Mouse (Mus musculus) megakaryocyte-erythroid progenitor cell, adult 5-6 weeks (primary cell): ENCODE data around the gene Gm49387. TPM values are rescaled to one million over a fixed set of nuclear protein-coding genes. Genes with fewer than 3 reads are reported as not detected.

Experiments used
- ATAC-seq: replicated peaks from 2 replicates; pipeline ENCODE4 v1.8.0; 2016; ENCODE audit warnings: mild to moderate bottlenecking, inconsistent platforms; ENCODE audit not compliant: severe bottlenecking, poor library complexity, low FRiP score, low TSS enrichment
- total RNA-seq, 2 experiments: library from RNA; stranded (forward) in 1 of 2; stranded (reverse) in 1 of 2; fragments of 200-1000, 215-1000 nt in 1 of 2; fragments of >200 nt in 1 of 2; fragmentation: Nextera tagmentation in 1 of 2; gene quantifications; 2 replicates each; pipeline ENCODE4 v1.2.3; 2014 to 2017

The Gm49387 gene
- total RNA-seq, 2 experiments from 2014 or later = not detected

- ATAC-seq = no peak
Measured at GRCm38 (mm10) chr14:31663376-31664099, 22.9 kb upstream of the Gm49387 start.

DNA sequence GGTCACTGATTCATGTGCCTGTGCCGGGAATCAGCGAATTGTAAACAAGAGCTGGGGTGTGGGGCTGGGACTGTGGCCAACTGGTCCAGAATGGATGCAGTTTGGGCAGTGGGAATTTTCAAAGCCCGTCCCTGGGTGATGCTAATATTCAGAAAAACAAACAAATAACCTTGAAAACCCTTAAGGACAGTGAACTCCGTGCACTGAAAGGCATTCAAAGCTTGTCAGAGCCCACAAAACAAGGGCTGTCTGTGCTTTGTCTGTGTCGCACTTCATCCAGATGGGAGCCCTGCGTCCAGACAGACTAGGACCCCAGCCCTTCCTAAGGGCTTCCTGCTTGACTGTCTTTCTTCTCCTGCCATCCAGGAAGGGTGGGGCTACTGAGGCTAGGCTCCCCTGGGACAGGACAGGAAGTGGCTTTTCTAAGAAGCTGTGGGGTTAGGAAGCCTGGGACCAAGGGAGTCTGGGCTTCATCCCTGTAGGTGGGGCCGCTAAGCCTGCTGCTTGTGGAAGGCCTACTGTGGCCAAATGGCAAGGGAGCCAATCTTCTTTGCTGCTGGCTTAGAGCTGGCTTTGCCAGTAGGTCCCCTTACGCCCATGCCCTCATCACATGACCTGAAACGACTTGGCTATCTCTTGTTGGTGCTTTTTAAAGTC, 22.0 kb upstream of the Gm49387 start:
- ATAC-seq = no peak

- ATAC-seq = peak; percentile 39
Measured at GRCm38 (mm10) chr14:31661671-31662554, 21.2 kb upstream of the Gm49387 start.

DNA sequence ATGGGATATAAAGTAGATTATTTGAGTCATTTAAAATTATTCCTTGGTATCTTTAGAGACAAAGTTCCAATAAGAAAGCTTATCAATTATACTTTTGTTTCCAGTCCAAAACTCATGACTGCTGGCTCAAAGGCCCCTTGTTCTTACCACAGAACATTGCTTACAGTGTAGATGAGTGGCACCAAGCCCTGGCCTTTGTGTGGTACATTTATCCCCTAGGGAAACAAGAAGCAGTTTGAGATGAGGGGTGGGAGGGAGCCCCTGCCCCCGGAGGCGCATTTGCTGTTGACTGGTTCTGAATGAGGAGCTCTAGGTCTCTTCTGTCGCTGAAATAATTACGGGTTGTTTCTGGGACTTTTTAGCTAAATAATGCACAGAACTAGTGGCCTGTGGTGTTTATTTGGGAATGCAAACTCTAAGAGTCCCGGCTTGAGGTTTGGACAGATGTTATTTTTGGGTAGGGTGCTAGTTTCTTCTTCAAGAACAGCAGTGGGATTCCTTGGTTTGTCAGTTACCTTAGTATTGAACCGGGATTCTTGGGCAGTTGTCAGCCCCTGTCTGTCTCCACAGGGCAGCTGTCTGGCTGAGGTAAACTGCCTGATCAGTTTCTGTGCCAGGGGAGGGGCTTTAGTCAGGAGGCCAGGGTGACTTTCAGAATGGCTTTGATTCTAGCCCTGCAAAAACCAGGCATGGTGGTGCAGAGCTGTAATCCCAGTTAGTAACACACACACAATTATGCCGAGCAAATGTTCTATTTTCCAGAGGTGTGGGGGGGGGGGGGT, 19.8 kb upstream of the Gm49387 start:
- no peak for ATAC-seq

DNA sequence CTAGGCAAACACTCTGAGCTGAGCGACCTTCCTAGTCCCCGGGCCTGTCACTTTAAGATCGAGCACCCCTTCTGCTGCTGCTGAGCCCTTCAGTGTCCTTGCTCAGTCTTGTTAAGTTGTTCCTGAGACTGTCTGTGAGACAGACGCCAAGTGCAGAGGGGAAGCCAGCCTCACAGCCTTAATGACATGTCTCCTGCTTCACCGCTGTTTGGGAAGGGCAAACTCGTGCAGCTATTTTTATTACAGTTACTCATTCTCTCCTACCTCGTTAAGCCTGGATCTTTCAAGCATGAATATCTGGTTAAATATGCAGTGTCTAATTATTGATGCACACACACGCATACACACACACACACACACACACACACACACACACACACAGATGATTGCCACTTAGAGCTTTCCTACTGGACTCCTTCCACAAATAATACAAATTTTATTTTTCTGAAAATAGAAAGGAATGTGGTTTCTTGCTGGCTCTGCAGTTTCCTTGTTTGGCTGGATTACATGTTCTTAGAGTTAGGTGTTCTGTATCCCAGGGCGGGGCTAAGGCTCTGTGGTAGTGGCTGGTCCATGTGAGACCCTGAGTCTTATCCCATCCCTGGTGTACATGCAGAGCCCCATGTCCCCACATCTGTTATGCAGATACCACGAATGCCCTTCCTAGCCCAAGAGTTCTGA, 19.0 kb upstream of the Gm49387 start:
- no peak for ATAC-seq

DNA sequence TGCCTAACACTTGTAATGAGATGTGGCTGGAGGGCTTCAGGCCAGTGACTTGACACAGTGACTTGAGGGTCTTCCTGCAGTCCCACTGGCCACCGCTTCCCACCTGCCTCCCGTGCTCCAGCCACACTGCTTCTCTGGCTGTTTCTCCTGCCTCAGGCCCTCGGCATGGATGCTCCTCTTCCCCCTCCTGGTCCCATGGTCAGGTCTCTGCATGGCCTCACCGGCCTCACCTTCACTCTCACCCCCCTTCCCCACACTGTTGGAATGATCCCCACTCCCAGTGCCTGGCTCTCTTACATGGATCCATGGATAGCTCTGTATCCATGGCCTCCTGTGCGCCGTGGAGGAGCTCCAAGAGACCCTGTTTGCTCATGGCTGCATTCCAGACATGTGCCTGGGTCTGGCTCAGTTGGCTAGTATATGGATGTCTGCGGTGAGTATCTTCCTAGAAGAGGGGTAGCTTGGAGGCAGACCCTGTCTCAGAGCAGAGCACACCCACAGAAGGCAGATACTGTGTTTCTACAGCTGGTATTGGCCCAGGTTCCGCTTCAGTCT, 17.5 kb upstream of the Gm49387 start:
- no peak for ATAC-seq

DNA sequence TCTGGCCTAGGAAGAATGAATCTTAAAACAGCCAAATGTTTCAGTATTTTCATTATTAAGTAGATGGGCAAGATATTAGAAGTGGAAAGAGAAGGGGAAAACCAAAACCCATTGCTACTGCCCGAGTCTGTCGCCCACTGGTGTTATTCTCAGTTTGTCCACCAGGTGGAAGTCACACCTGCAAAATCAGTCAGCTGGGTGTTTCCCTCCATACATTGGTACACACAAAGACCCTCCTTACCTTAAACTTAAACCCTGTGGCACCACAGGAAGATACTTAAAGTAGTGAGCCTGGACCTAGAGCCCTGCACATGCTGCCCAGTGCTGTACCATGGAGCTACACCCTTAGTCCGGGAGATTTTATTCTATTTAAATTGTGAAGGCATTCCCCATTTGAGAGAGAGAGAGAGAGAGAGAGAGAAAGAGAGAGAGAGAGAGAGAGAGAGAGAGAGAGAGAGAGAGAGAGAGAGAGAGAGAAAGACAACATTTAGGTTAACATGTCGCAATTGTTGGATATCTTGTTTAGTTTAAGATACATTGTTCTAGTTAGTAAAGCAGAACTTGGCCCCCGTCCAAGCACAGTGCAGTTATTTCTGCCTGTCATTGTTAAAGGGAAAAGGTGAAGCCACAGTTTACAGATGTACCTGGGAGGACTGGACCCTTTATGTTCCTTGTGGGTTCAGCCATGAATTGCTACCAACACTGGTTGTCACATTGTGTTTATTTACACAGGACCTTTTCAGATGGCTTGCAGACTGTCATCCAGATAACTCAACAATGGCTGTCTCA, 16.4 kb upstream of the Gm49387 start:
- ATAC-seq = peak; percentile 49; the same call in 1 of the 2 replicates

DNA sequence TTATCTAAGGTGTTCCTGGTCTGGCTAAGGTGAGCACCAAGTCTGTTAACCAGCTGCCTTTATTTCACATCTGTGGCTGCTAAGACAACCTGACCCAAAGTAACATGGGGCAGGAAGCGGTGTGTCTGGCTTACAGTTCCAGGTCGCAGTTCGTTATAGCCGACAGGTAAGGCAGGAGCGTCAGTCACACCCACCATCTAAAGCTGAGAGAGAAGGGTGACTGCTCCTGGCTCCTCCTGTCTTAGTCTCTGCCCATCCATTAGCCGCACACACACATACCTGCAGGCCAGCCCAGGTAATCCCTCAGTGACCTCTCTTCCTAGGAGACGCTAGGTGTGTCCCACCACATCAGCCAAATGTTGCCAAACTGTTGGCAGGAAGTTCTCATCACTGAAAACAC, 15.7 kb upstream of the Gm49387 start:
- ATAC-seq = no peak

GRCm38 (mm10) chr14:31655406-31655805, 14.7 kb upstream of the Gm49387 start:
- no peak for ATAC-seq

DNA sequence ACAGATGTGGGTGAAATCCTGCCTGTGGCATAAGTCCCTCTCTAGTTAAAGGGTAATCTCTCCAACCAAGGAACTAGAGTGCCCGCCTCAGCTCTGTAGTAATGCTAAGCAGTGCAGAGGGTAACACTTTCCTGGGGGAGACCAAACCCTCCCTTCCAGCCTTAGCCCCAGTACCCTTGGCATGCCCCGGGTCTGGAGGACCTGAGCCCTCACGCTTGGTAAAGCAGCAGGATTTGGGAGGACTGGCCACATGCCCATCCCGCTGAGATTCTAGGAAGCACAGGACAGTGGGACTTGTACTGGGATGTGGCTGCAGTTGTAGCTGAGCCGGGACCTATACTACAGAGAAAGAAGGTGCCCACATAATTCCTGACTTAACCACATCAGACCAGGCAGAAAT, 14.1 kb upstream of the Gm49387 start:
- no peak for ATAC-seq

DNA sequence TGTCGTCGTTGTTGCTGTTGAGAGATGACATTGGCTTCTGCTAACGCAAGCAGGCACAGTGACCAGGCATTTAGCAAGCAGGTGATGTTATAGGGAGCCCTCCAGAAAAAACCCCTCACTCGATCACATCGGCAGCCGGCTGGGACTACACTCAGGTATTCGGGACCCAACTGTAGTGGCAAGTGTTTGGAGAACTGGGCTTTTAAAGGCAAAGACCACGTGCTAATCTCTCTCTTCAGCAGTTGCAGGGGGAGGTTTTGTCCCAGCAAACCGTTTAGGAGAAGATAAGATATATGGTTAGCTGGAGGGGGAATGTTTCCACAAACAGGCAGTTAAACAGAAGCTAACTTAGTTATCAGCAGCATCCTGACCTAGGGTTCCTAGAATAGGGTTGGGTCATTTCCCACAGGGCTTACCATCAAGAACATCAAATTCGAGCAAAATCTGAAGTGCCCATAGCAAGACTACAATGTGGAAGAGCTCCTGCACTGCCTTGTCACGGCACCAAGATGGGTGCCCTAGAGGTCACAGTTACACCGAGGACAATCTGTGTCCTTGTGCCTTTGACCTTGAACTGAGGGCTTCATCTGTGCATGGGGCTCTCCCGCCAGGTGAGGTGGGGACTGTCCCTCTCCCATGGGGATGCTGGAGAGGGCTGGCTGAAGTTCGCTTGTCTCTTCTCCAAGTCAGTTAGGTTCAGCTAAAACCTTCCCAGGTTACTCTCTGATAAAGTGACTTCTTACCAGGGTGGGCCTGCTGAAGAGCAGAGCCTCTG, 12.6 kb upstream of the Gm49387 start:
- ATAC-seq = peak; percentile 28; the same call in 1 of the 2 replicates

DNA sequence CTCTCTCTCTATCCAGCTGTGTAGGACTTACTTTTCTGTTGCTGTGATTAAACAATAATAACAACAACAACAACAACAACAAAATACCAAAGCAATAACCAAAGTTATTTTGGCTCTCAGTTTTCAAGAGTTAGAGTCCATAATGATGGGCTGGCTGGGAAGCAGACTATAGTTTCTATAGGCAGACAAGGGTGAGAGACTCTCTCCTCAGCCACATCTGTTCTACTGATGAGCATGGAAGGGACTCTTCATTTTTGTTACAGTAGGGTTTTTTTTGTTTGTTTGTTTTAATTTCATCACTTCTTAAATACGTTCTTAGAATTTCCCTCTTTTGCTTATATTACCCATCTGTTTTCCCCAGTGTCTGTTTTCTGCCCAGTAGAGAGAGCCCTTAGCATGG, 11.9 kb upstream of the Gm49387 start:
- ATAC-seq = no peak

DNA sequence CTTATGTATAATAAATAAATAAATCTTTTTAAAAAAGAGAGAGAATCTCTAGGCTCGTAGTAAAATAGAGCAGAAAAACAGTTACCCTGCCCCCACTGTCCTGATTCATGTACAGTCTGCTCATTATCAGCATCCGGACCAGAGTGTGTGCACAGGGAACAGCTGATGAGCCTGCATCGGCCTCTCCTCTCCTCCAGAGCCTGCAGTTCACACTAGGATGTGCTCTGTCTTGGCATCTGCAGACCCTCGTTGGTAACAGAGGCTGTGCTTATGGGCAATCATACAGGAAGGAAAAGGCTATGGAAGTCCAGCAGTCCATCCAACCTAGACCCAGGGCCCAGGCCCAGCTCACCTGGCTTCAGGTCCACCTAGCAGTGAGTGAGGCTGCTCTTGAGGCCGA, 11.4 kb upstream of the Gm49387 start:
- ATAC-seq = no peak

DNA sequence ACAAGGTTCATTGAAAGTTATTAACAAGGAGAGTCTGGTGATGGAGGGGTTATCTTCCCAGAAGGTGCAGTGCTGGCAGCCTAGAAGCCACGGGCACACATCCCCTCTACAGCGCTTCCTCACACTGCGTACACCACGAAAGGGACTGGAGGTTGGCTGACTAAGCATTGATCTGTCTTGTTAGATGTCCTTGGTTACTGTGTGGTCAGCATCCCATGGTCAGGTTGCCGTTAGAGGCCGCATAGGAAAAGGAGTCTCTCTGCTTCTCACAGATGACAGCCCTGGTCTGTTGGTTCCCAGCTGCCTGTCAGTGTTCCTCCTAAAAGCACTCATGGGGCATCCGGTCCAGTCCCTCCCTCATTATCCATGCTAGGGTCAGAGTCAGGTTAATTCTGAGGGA, 10.5 kb upstream of the Gm49387 start:
- ATAC-seq = no peak

GRCm38 (mm10) chr14:31650347-31650746, 9.7 kb upstream of the Gm49387 start:
- no peak for ATAC-seq

GRCm38 (mm10) chr14:31647991-31648390, 7.3 kb upstream of the Gm49387 start:
- ATAC-seq = no peak

DNA sequence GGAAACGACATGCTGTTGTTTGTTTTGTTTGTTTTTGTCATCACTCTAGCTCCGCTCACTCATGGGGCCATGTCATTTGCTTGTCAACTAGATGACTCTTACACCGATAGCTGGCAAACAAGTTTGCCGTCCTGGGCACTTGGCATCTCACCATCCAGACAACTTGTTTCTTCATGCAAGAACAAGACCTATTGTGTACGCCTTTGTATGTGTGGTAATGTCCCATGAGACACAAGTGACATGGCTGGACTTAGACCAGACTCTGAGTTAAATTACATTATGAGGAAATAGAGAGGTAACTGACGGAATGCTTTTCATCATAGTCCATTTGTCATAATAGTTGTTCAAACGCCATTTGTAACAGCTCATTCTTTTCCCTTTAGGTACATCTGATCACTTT, 5.2 kb upstream of the Gm49387 start:
- no peak for ATAC-seq
